Mouse (Mus musculus): Measurements from ENCODE around the gene Brd4. TPM values are rescaled to one million over a fixed set of nuclear protein-coding genes. Genes with fewer than 3 reads are reported as not detected.

The Brd4 gene
- polyA plus RNA-seq, 1 experiment, result 64.7 TPM

DNA sequence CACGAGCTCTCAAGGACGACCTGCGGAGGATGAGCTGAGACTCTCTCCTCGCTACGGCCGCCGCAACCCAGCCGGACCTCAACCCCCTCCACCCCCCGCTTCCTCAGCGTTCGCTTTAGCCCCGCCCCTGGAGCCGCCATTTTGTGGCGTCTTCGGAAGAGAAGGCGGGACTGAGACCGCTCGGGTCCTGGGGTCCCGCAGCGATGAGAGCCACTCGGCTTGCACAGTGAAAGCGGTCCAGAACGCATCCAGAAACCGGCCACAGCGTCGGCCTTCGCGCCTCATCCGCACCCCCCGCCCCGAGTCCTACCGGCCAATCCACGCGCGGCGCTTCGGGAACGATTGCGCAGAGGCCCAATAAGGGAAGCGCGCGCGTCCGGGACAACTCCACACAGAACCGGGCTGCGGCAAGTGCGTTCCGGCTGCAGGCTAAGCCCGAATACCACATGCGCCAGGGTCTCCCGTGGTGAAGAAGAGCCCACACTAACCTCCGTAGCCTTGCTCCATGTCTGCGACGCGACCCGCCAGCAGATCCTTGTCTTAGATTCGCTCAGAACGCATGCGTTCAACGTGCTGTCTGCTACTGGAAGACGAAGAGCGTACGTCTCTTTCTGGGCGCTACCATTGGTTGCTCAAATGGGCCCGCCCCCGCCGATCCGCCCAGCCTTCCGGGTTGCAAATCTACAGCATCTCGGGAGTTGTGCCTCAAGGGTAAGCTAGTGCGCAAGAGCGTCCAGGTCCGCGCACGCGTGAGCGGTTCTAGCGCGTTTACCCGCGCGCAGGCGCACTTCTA is 36.3 kb upstream of the Brd4 start, which contains the start of gene Akap8:
Gene Akap8, minus strand, starts transcription at position 642 of the 793 bp plus-strand sequence.
- peak within 1 kb of the TSS; percentile 89 for H3K27ac ChIP-seq (ENCODE audit: insufficient read depth, low read depth, low read length)
- WGBS, result under 1% methylated on average over 83 of the region's 83 CpGs
- H3K27me3 ChIP-seq (ENCODE audit: control insufficient read depth, insufficient read depth, low read length), result no peaks in the 10 kb centered on the region
- peaks cover 1% of the 10 kb centered on the region; the same call in 1 of the 2 replicates for H3K4me1 ChIP-seq (ENCODE audit: control insufficient read depth, insufficient read depth, insufficient read length, low read length)
- peak; percentile 27; the same call in 1 of the 2 replicates for TF ChIP-seq POLR2A (IDR thresholded peaks at IDR 0.05; ENCODE audit: low read depth, low read length)
- TF ChIP-seq CTCF (IDR thresholded peaks at IDR 0.05; ENCODE audit: extremely low read depth, insufficient read length, insufficient replicate concordance, low read depth, low read length), result no peak
- H3K4me3 ChIP-seq (ENCODE audit: low read depth, low read length), result peak within 1 kb of the TSS; percentile 90
- peaks cover 24% of the 10 kb centered on the region for H3K36me3 ChIP-seq (ENCODE audit: control insufficient read depth, insufficient read depth, low read length)

DNA sequence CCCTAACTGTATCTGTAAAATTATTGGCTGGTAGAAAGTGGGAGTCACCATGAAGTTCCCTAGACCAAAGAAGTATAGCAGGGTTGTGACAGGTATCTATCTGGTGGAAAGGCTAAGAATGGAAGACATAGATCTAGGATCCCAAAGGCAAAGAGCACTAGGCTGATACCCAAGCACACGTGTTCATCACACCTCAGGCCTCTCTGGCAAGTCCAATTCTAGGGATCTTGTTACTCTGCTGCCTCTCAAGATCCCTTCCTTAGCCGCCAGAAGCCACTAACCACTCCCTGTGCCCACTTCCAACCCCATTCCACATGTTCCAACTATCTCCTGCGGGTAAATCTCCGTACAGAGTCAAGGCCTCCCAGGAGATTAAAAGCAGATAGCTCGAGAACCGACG is 35.4 kb upstream of the Brd4 start:
- Histone ChIP-seq H3K4me3 (ENCODE audit: low read depth, low read length) (peak overlapping the region; percentile 90), H3K4me1 (ENCODE audit: control insufficient read depth, insufficient read depth, insufficient read length, low read length) (peaks cover 1% of the 10 kb centered on the region; the same call in 1 of the 2 replicates), H3K36me3 (ENCODE audit: control insufficient read depth, insufficient read depth, low read length) (peaks cover 31% of the 10 kb centered on the region), H3K27ac (ENCODE audit: insufficient read depth, low read depth, low read length) (peak overlapping the region; percentile 48), H3K27me3 (ENCODE audit: control insufficient read depth, insufficient read depth, low read length) (no peaks in the 10 kb centered on the region)
- TF ChIP-seq CTCF (IDR thresholded peaks at IDR 0.05; ENCODE audit: extremely low read depth, insufficient read length, insufficient replicate concordance, low read depth, low read length) (no peak), POLR2A (IDR thresholded peaks at IDR 0.05; ENCODE audit: low read depth, low read length) (no peak)
- under 1% methylated on average over 7 of the region's 7 CpGs for WGBS

DNA sequence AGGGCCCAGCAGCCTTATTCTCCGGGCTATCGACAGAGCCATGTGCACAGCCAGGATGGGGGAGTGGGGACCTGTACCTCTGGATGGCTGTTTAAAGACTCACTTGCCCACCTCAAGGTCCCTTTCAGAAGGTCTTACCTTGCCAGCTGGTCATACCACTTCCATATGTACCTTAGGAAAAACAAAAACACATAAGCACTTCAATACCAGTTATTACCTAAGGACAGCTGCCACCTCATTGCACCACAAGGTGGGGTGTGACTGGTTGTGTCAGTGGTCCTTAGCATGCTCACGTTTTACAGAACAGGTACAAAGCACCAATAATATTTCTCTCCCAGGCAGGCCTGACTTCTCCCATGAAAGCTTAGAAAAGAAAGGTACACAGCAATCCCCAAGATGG is 33.2 kb upstream of the Brd4 start:
- Histone ChIP-seq H3K27me3 (ENCODE audit: control insufficient read depth, insufficient read depth, low read length) (no peaks in the 10 kb centered on the region), H3K4me1 (ENCODE audit: control insufficient read depth, insufficient read depth, insufficient read length, low read length) (peaks cover 1% of the 10 kb centered on the region; the same call in 1 of the 2 replicates), H3K27ac (ENCODE audit: insufficient read depth, low read depth, low read length) (no peak overlapping the region), H3K4me3 (ENCODE audit: low read depth, low read length) (no peak overlapping the region), H3K36me3 (ENCODE audit: control insufficient read depth, insufficient read depth, low read length) (peaks cover 48% of the 10 kb centered on the region)
- WGBS, result 76% methylated on average over 3 of the region's 3 CpGs
- TF ChIP-seq POLR2A (IDR thresholded peaks at IDR 0.05; ENCODE audit: low read depth, low read length) (no peak), CTCF (IDR thresholded peaks at IDR 0.05; ENCODE audit: extremely low read depth, insufficient read length, insufficient replicate concordance, low read depth, low read length) (no peak)

DNA sequence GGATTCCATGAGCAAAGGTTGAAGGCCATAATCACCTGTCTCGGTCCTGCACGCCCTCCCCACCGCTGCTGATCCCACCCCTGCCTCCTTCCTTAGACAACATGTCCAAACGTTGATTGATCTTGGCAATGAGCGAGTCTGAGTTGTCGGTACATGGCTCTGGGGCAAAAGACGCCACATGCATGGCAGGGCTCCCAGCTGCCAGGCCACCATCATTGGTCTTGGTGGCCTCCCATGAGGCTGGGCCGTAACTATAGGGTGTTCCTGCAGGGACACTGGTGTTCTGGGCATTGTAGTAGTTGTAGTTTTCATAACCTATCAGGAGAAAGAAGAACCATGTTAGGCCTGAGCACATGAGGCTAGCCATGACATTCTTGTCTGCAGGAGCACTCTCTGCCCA is 32.5 kb upstream of the Brd4 start:
- Histone ChIP-seq H3K27ac (ENCODE audit: insufficient read depth, low read depth, low read length) (no peak overlapping the region), H3K36me3 (ENCODE audit: control insufficient read depth, insufficient read depth, low read length) (peaks cover 54% of the 10 kb centered on the region), H3K4me1 (ENCODE audit: control insufficient read depth, insufficient read depth, insufficient read length, low read length) (peaks cover 1% of the 10 kb centered on the region; the same call in 1 of the 2 replicates), H3K4me3 (ENCODE audit: low read depth, low read length) (no peak overlapping the region), H3K27me3 (ENCODE audit: control insufficient read depth, insufficient read depth, low read length) (no peaks in the 10 kb centered on the region)
- no peak for TF ChIP-seq CTCF (IDR thresholded peaks at IDR 0.05; ENCODE audit: extremely low read depth, insufficient read length, insufficient replicate concordance, low read depth, low read length)
- TF ChIP-seq POLR2A (IDR thresholded peaks at IDR 0.05; ENCODE audit: low read depth, low read length), result no peak
- WGBS, result 89% methylated on average over 8 of the region's 8 CpGs

DNA sequence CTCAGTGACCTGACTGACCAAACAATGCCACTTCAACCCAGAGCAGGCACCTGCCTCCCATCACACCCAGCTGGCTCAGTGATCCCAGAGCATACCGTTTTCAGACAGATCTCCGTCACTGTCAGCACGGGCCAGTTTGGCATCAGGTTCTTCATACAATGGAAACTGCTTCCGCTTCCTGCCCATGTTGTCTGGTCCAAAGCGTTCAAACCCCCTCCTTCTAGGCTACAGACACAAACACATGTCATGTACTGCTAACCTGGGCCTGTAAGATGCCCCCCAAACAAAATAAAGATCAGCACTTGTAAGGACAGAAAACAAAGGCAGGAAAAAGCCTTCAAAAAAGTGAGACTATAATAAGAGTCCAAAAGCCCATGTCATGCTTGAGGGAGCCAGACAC is 31.0 kb upstream of the Brd4 start:
- Histone ChIP-seq H3K27me3 (ENCODE audit: control insufficient read depth, insufficient read depth, low read length) (no peaks in the 10 kb centered on the region), H3K27ac (ENCODE audit: insufficient read depth, low read depth, low read length) (no peak overlapping the region), H3K36me3 (ENCODE audit: control insufficient read depth, insufficient read depth, low read length) (peaks cover 67% of the 10 kb centered on the region), H3K4me1 (ENCODE audit: control insufficient read depth, insufficient read depth, insufficient read length, low read length) (0 out of 2 replicates have a peak, but pooled peaks cover 1% of the 10 kb centered on the region), H3K4me3 (ENCODE audit: low read depth, low read length) (no peak overlapping the region)
- WGBS, result 93% methylated on average over 5 of the region's 5 CpGs
- no peak for TF ChIP-seq CTCF (IDR thresholded peaks at IDR 0.05; ENCODE audit: extremely low read depth, insufficient read length, insufficient replicate concordance, low read depth, low read length)
- no peak for TF ChIP-seq POLR2A (IDR thresholded peaks at IDR 0.05; ENCODE audit: low read depth, low read length)

DNA sequence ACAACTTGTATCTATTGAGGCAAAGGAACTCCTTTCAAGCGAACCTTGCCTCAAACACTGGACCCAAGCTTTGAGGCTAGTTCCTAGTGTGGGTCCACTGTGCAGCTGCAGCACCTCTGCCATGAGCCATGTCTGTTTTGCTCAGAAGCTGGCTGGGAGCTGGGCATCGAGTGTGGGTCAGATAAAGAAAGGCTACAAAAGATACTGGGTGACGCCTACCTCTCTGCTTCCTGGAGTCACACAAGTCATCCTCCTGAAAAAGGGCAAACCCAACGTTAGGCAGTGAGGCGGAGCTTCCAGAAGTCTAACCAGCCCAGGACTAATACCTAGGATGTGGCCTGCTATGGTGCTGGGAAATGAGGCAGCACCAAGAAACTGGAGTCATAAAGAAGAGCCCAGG is 29.4 kb upstream of the Brd4 start:
- Histone ChIP-seq H3K27me3 (ENCODE audit: control insufficient read depth, insufficient read depth, low read length) (no peaks in the 10 kb centered on the region), H3K27ac (ENCODE audit: insufficient read depth, low read depth, low read length) (no peak overlapping the region), H3K4me3 (ENCODE audit: low read depth, low read length) (no peak overlapping the region), H3K4me1 (ENCODE audit: control insufficient read depth, insufficient read depth, insufficient read length, low read length) (no peaks in the 10 kb centered on the region), H3K36me3 (ENCODE audit: control insufficient read depth, insufficient read depth, low read length) (peaks cover 83% of the 10 kb centered on the region)
- no peak for TF ChIP-seq CTCF (IDR thresholded peaks at IDR 0.05; ENCODE audit: extremely low read depth, insufficient read length, insufficient replicate concordance, low read depth, low read length)
- TF ChIP-seq POLR2A (IDR thresholded peaks at IDR 0.05; ENCODE audit: low read depth, low read length), result no peak
- 69% methylated on average over 5 of the region's 5 CpGs for WGBS

DNA sequence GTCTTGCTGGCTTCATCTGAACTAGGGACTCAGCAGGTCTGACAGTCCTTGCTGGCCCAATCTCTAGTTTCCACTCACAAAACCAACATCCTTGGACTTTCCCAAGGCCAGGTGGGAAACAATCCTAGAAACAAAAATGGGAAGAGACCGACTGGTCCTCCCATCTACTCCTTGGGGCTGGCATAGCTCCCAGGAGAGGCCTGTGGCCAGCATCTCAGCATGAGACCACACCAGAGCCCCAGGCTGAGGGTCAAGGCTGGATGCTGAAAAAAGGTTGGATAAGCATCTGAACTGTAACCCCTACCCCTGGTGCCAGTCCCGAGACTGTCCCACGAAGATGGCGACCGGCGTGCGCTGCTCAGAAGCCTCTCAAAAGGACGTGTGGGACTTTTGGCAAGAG is 28.3 kb upstream of the Brd4 start:
- H3K4me1 ChIP-seq (ENCODE audit: control insufficient read depth, insufficient read depth, insufficient read length, low read length), result no peaks in the 10 kb centered on the region
- no peak overlapping the region for H3K27ac ChIP-seq (ENCODE audit: insufficient read depth, low read depth, low read length)
- H3K4me3 ChIP-seq (ENCODE audit: low read depth, low read length), result no peak overlapping the region
- 95% methylated on average over 8 of the region's 8 CpGs for WGBS
- H3K27me3 ChIP-seq (ENCODE audit: control insufficient read depth, insufficient read depth, low read length), result no peaks in the 10 kb centered on the region
- TF ChIP-seq POLR2A (IDR thresholded peaks at IDR 0.05; ENCODE audit: low read depth, low read length) (no peak), CTCF (IDR thresholded peaks at IDR 0.05; ENCODE audit: extremely low read depth, insufficient read length, insufficient replicate concordance, low read depth, low read length) (no peak)
- H3K36me3 ChIP-seq (ENCODE audit: control insufficient read depth, insufficient read depth, low read length), result peaks cover 91% of the 10 kb centered on the region
